Mouse (Mus musculus): ENCODE results near the gene Fuca2. TPM values are rescaled to one million over a fixed set of nuclear protein-coding genes. Genes with fewer than 3 reads are reported as not detected.
"Not testable (repeated sequence)": the region's sequence is repeated elsewhere in the genome, so short reads cannot be mapped to it uniquely, and the experiment has no call there.

Gene Fuca2
- total RNA-seq (2021), result 10 to 100 TPM; 15.2 to 15.7 TPM
- long read RNA-seq, experiment 1, full-length matches to known transcripts, result 10 of 12 reads
- long read RNA-seq, experiment 1, partial matches to known transcripts, result 1 of 12 reads
- long read RNA-seq, experiment 1, other reads (novel, unspliced or antisense), result 1 of 12 reads
- long read RNA-seq, experiment 2, full-length matches to known transcripts, result 16 of 19 reads
- long read RNA-seq, experiment 2, partial matches to known transcripts, result 1 of 19 reads
- long read RNA-seq, experiment 2, other reads (novel, unspliced or antisense), result 2 of 19 reads

DNA sequence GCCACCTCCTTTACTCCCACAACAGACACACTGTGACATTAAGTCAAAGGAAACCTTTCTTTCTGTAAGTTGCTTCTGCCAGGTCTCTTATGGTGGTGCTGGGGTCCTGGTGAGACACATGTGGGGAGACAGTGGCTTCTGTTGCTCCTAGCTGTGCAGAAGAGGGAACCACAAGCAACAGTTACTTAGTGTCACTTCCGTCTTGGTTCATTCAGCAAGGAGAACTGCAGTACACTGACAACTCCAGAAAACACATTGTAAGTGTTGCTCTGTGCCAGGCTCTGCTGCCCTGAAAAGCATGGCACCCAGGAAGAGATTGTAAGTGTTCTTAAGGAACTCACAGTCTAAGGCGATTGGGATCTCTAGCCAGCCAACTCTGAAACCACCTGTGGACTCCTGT, at the start of gene Fuca2:
TSS of gene Fuca2 (plus strand) at position 210 of the 400 bp plus-strand sequence.
- DNase-seq, result no peak

GRCm38 (mm10) chr10:13451640-13452039, 47.7 kb upstream of the Fuca2 start:
- DNase-seq, result no peak

- DNase-seq, result no peak
These were observed 45.9 kb upstream of the Fuca2 start for GRCm38 (mm10) chr10:13453200-13453990.

GRCm38 (mm10) chr10:13464295-13464694, 35.0 kb upstream of the Fuca2 start:
- DNase-seq, result not testable (repeated sequence)

DNA sequence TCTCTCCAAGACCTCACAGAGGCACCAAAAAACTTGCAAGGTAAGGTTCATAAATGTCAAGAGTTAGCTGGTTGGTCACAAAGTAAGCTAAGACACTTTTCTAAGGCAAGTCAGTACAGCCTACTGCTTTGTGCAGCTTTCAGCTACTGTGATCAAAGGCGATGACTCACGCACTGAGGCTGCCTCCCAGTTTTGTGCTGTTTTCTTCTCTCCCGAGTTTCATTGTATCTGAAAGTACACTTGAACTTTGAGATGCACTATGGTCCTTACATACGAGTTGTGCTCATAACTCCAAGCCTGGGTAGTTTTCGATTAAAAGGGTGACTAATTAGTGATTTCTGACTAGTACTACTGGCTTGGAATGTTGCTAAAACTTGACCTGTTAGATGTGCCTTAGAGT, 32.4 kb upstream of the Fuca2 start:
- DNase-seq, result no peak

DNA sequence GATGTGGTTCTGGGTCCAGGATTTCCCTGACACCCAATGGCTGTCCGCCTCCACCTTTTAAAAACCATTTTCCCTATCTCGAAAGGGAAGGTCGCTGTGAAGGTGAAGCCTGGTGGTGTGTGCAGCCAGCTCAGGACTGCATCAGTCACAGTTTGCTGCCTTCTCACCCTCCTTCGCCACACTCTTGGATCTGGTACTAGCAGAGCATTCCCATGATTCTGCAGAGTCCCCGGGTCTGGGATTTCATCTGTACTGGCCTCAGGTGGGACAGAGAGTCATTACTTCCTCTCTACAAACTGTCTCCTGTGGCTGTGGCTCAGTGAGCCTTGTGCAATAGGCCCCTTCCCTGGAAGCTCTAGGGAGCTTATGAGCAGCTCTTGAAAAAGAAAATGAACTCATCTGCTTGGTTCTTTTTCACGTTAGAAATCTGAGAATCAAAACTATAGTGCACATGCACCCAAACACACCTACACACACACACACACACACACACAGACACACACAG, 31.3 kb upstream of the Fuca2 start:
- DNase-seq, result not testable (repeated sequence)

DNA sequence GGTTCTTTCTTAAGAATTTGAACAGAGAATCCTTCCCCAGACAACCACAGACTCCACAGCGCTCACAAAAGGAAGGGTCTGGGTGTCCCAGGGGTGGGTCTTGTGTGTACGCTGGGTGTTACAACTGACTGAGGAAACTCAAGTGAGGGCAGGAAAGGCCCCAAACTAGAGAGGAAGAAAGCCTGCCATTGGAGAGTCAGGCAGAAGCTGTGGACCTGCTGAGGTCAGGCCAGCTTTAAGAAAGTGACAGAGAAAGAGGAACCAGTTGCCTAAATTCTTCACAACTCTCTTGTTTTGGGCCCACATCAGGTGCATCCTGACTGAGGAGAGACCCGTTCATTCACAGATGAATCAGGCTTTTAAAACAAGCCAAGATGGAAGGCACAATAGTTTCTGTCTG, 29.1 kb upstream of the Fuca2 start:
- no peak for DNase-seq

DNA sequence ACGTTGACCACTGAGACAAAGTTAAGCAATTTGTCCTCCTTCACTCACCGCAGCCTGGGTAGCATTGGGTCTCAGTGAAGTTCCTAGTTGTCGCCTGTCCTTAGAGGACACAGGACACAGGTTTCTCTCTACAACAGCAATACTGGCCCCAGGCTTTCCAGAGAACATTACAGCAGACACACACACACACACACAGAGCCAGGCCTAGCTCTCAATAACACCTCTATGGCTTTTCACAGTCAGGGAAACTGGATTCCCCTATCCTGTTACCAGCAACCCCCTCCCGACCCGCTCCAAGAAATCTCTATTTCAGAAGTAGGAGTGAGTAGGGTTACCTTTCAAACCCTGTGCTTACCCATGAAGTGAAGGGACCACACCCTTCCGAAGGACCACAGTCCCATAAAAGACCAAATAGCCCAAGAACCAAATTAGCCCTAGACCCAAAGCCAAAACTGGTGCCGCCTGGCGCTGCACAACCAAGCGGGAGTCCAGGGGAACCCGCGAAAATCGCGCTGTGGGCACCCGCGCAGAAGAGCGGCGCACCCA, 26.0 kb upstream of the Fuca2 start:
- DNase-seq, result no peak

- DNase-seq, result peak; percentile 52
These were observed 25.3 kb upstream of the Fuca2 start, which contains the start of gene Phactr2 for GRCm38 (mm10) chr10:13473833-13474567. Gene Phactr2 (minus strand): TSS chr10:13474412.

GRCm38 (mm10) chr10:13474568-13474955, 24.8 kb upstream of the Fuca2 start:
- no peak for DNase-seq

GRCm38 (mm10) chr10:13475121-13475520, 24.2 kb upstream of the Fuca2 start:
- no peak for DNase-seq

GRCm38 (mm10) chr10:13479341-13479740, 20.0 kb upstream of the Fuca2 start:
- DNase-seq, result no peak

- no peak for DNase-seq
These were observed 13.4 kb upstream of the Fuca2 start for GRCm38 (mm10) chr10:13485958-13486357.

GRCm38 (mm10) chr10:13489671-13490070, 9.7 kb upstream of the Fuca2 start:
- no peak for DNase-seq

- DNase-seq, result no peak
These were observed 5.2 kb upstream of the Fuca2 start for GRCm38 (mm10) chr10:13493978-13494686.

- no peak for DNase-seq
These were observed 3.0 kb upstream of the Fuca2 start for GRCm38 (mm10) chr10:13496315-13496714.

- DNase-seq, result no peak
These were observed 1.1 kb downstream of the Fuca2 start for GRCm38 (mm10) chr10:13500473-13500872.

GRCm38 (mm10) chr10:13500938-13501496, 1.7 kb downstream of the Fuca2 start:
- DNase-seq, result peak; percentile 85

- not testable (repeated sequence) for DNase-seq
These were observed 2.2 kb downstream of the Fuca2 start for GRCm38 (mm10) chr10:13501533-13501932.

DNA sequence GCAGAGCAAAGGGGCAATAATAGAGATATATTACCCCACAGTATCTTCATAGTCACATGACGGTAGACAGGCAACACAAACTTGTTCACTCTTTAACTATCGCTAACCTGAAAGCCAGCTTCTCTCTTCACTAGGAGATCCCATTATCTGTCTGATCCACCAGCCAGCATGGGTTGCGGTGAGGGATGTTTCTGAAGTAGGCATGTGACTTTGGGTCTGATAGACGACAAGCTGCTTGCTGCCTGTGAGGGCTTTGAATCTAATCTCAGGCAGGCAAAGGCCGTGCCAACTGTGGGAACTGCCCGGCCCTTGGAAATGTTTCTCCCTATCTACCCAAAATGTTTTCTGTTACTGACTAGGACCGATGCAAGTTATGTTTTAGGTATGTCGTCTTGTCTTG, 3.0 kb downstream of the Fuca2 start:
- DNase-seq, result no peak

- no peak for DNase-seq
These were observed 22.5 kb downstream of the Fuca2 start for GRCm38 (mm10) chr10:13521857-13522256.

All from gastrocnemius, postnatal 10 days (tissue).